Mouse (Mus musculus) testis, postnatal 14 days (tissue): ENCODE data around the gene Hes1.

Experiments
- DNase-seq: peaks from one replicate; pipeline ENCODE4 v3.0.0; 2021; ENCODE audit warnings: low spot score

Gene Hes1

GRCm38 (mm10) chr16:30052271-30052670 lies 11.9 kb upstream of the Hes1 start:
- no peak for DNase-seq

- no peak for DNase-seq
Measured at GRCm38 (mm10) chr16:30052839-30053511, 11.2 kb upstream of the Hes1 start.

- no peak for DNase-seq
Measured at GRCm38 (mm10) chr16:30054541-30054940, 9.6 kb upstream of the Hes1 start.

GRCm38 (mm10) chr16:30055361-30055889 lies 8.8 kb upstream of the Hes1 start:
- DNase-seq: no peak

- no peak for DNase-seq
Measured at GRCm38 (mm10) chr16:30055927-30056326, 8.3 kb upstream of the Hes1 start.

- no peak for DNase-seq
Measured at GRCm38 (mm10) chr16:30056906-30057305, 7.3 kb upstream of the Hes1 start.

GRCm38 (mm10) chr16:30058974-30059717 lies 5.0 kb upstream of the Hes1 start:
- DNase-seq: peak; percentile 29

- DNase-seq: no peak
Measured at GRCm38 (mm10) chr16:30060412-30060811, 3.8 kb upstream of the Hes1 start.

GRCm38 (mm10) chr16:30062242-30063030 lies 1.7 kb upstream of the Hes1 start:
- no peak for DNase-seq

GRCm38 (mm10) chr16:30063121-30063881 lies 883 bp upstream of the Hes1 start:
- peak; percentile 81 for DNase-seq

GRCm38 (mm10) chr16:30064613-30065012 lies 429 bp downstream of the Hes1 start:
- no peak for DNase-seq

GRCm38 (mm10) chr16:30065077-30065476 lies 893 bp downstream of the Hes1 start:
- peak; percentile 90 for DNase-seq

- DNase-seq: peak; percentile 21
Measured at GRCm38 (mm10) chr16:30065537-30066183, 1.5 kb downstream of the Hes1 start.

GRCm38 (mm10) chr16:30066184-30066851 lies 2.1 kb downstream of the Hes1 start:
- peak; percentile 53 for DNase-seq

- DNase-seq: peak; percentile 70
Measured at GRCm38 (mm10) chr16:30066852-30067301, 2.7 kb downstream of the Hes1 start.

- DNase-seq: peak; percentile 53
Measured at GRCm38 (mm10) chr16:30068041-30069020, 4.1 kb downstream of the Hes1 start.

- no peak for DNase-seq
Measured at GRCm38 (mm10) chr16:30069580-30069949, 5.4 kb downstream of the Hes1 start.

- peak; percentile 82 for DNase-seq
Measured at GRCm38 (mm10) chr16:30069950-30070770, 6.0 kb downstream of the Hes1 start.
